Mouse (Mus musculus): ENCODE measurements around the gene Gsdma2. TPM values are rescaled to one million over a fixed set of nuclear protein-coding genes. Genes with fewer than 3 reads are reported as not detected.
"Not testable (repeated sequence)": the region's sequence is repeated elsewhere in the genome, so short reads cannot be mapped to it uniquely, and the experiment has no call there.

Gene Gsdma2
- polyA plus RNA-seq, 1 experiment, result not detected

GRCm38 (mm10) chr11:98644757-98645156, 1.8 kb upstream of the Gsdma2 start:
- H3K4me3 ChIP-seq (replicated peaks; ENCODE audit: control insufficient read depth, low read depth, low read length), result no peak overlapping the region
- H3K4me1 ChIP-seq (ENCODE audit: control insufficient read depth, insufficient read depth, low read length), result no peaks in the 10 kb centered on the region
- 80% methylated on average over 3 of the region's 3 CpGs for WGBS
- no peak for TF ChIP-seq POLR2A (IDR thresholded peaks at IDR 0.05; ENCODE audit: borderline replicate concordance, control insufficient read depth, low read depth, low read length)
- no peak for TF ChIP-seq CTCF (IDR thresholded peaks at IDR 0.05; ENCODE audit: control insufficient read depth, insufficient read depth, low read length)
- no peak overlapping the region for H3K27ac ChIP-seq (ENCODE audit: control insufficient read depth, insufficient read depth, low read depth, low read length, poor library complexity)

DNA sequence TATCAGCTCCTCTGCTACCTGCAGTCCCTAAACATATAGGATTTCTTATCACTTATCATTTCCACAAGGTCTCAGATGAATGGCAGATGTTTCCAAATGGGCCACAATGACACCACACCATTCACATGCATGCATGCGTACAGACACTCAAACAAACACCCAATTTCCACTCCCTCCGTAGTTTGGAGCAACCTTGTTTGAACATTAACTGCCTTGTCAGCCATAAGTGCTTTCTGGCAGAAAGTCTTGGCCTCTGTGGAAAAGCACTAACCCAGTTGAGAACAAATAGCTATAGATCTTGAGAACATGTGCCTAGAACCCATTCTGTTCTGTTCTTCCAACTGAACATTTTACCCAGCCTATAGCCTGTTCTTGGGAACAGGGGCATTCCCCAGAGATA, 613 bp upstream of the Gsdma2 start:
- H3K27ac ChIP-seq (ENCODE audit: control insufficient read depth, insufficient read depth, low read depth, low read length, poor library complexity), result no peak overlapping the region
- H3K4me3 ChIP-seq (replicated peaks; ENCODE audit: control insufficient read depth, low read depth, low read length), result no peak overlapping the region
- no peak for TF ChIP-seq POLR2A (IDR thresholded peaks at IDR 0.05; ENCODE audit: borderline replicate concordance, control insufficient read depth, low read depth, low read length)
- no peak for TF ChIP-seq CTCF (IDR thresholded peaks at IDR 0.05; ENCODE audit: control insufficient read depth, insufficient read depth, low read length)
- WGBS, result 75% methylated on average over 2 of the region's 2 CpGs
- no peaks in the 10 kb centered on the region for H3K4me1 ChIP-seq (ENCODE audit: control insufficient read depth, insufficient read depth, low read length)

GRCm38 (mm10) chr11:98655076-98655475, 8.5 kb downstream of the Gsdma2 start:
- peak; percentile 72 for TF ChIP-seq CTCF (IDR thresholded peaks at IDR 0.05; ENCODE audit: control insufficient read depth, insufficient read depth, low read length)

DNA sequence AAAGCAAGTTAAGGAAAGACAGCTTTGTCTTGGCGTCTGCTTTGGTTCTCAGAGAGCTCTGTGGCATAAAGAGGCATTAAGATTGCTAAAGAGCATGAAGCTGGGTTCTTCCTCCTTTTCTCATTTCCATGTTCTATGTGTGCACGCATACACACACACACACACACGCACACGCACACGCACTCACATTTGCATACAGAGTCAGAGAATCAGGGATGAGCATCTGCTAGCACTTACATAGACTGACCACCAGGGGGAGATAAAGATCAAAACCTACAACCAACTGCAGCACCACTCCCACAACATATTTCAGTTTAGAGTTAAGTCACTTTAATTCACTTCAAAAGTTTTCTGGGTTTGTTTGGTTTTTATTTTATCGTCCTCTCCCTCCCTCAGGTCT, 14.0 kb downstream of the Gsdma2 start:
- TF ChIP-seq POLR2A (IDR thresholded peaks at IDR 0.05; ENCODE audit: borderline replicate concordance, control insufficient read depth, low read depth, low read length) (no peak), CTCF (IDR thresholded peaks at IDR 0.05; ENCODE audit: control insufficient read depth, insufficient read depth, low read length) (peak; percentile 46)
- H3K4me3 ChIP-seq (replicated peaks; ENCODE audit: control insufficient read depth, low read depth, low read length), result no peak overlapping the region
- no peaks in the 10 kb centered on the region; the same call in 1 of the 2 replicates for H3K4me1 ChIP-seq (ENCODE audit: control insufficient read depth, insufficient read depth, low read length)
- under 1% methylated on average over 6 of the region's 6 CpGs for WGBS
- H3K27ac ChIP-seq (ENCODE audit: control insufficient read depth, insufficient read depth, low read depth, low read length, poor library complexity), result no peak overlapping the region

More at GRCm38 (mm10) chr11:98655076-98655475, 8.5 kb downstream of the Gsdma2 start:
- H3K27ac ChIP-seq (ENCODE audit: control insufficient read depth, insufficient read depth, low read depth, low read length, poor library complexity); H3K4me1 ChIP-seq (ENCODE audit: control insufficient read depth, insufficient read depth, low read length); H3K4me3 ChIP-seq (replicated peaks; ENCODE audit: control insufficient read depth, low read depth, low read length): not testable (repeated sequence)
- WGBS, result 7% methylated on average over 7 of the region's 7 CpGs

GRCm38 (mm10) chr11:98664091-98664490, 17.5 kb downstream of the Gsdma2 start, which contains the start of gene Gsdma:
Gene Gsdma (plus strand): TSS chr11:98664351.
- Histone ChIP-seq H3K27ac (ENCODE audit: control insufficient read depth, insufficient read depth, low read depth, low read length, poor library complexity) (no peak within 1 kb of the TSS), H3K4me3 (replicated peaks; ENCODE audit: control insufficient read depth, low read depth, low read length) (no peak within 1 kb of the TSS), H3K4me1 (ENCODE audit: control insufficient read depth, insufficient read depth, low read length) (no peaks in the 10 kb centered on the region; the same call in 1 of the 2 replicates)
- TF ChIP-seq CTCF (IDR thresholded peaks at IDR 0.05; ENCODE audit: control insufficient read depth, insufficient read depth, low read length) (no peak), POLR2A (IDR thresholded peaks at IDR 0.05; ENCODE audit: borderline replicate concordance, control insufficient read depth, low read depth, low read length) (no peak)
- WGBS, result 46% methylated on average over 4 of the region's 4 CpGs

GRCm38 (mm10) chr11:98668984-98669383, 22.4 kb downstream of the Gsdma2 start:
- TF ChIP-seq CTCF (IDR thresholded peaks at IDR 0.05; ENCODE audit: control insufficient read depth, insufficient read depth, low read length) (no peak), POLR2A (IDR thresholded peaks at IDR 0.05; ENCODE audit: borderline replicate concordance, control insufficient read depth, low read depth, low read length) (no peak)

GRCm38 (mm10) chr11:98671284-98671815, 24.8 kb downstream of the Gsdma2 start:
- WGBS, result 47% methylated on average over 3 of the region's 3 CpGs
- Histone ChIP-seq H3K27ac (ENCODE audit: control insufficient read depth, insufficient read depth, low read depth, low read length, poor library complexity) (no peak overlapping the region), H3K4me1 (ENCODE audit: control insufficient read depth, insufficient read depth, low read length) (no peaks in the 10 kb centered on the region), H3K4me3 (replicated peaks; ENCODE audit: control insufficient read depth, low read depth, low read length) (no peak overlapping the region)
- no peak for TF ChIP-seq POLR2A (IDR thresholded peaks at IDR 0.05; ENCODE audit: borderline replicate concordance, control insufficient read depth, low read depth, low read length)
- TF ChIP-seq CTCF (IDR thresholded peaks at IDR 0.05; ENCODE audit: control insufficient read depth, insufficient read depth, low read length), result no peak

More at GRCm38 (mm10) chr11:98668984-98669383, 22.4 kb downstream of the Gsdma2 start:
- Histone ChIP-seq H3K4me1 (ENCODE audit: control insufficient read depth, insufficient read depth, low read length) (no peaks in the 10 kb centered on the region), H3K27ac (ENCODE audit: control insufficient read depth, insufficient read depth, low read depth, low read length, poor library complexity) (no peak overlapping the region), H3K4me3 (replicated peaks; ENCODE audit: control insufficient read depth, low read depth, low read length) (no peak overlapping the region)
- 22% methylated on average over 2 of the region's 2 CpGs for WGBS

DNA sequence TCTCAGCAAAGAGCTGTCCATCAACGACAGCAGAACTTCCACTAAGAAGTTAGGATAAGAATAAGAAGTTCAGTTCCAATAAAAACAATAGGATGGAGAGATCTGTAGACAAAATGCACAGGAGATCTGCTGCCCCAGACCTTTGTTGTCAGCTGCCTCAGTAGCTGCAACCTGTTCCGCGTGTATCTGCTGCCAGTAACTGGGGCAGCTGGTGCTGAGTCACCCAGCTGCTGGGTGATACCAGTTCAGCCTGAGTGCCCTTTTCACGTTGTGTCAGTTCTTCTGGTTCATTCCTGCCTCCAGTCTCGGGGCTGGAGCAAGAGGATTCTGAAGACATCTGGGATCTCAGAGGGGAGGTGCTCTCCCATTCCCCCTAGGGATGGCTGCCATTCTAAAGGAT, 25.3 kb downstream of the Gsdma2 start:
- TF ChIP-seq POLR2A (IDR thresholded peaks at IDR 0.05; ENCODE audit: borderline replicate concordance, control insufficient read depth, low read depth, low read length) (no peak), CTCF (IDR thresholded peaks at IDR 0.05; ENCODE audit: control insufficient read depth, insufficient read depth, low read length) (no peak)
- Histone ChIP-seq H3K27ac (ENCODE audit: control insufficient read depth, insufficient read depth, low read depth, low read length, poor library complexity) (no peak overlapping the region), H3K4me1 (ENCODE audit: control insufficient read depth, insufficient read depth, low read length) (no peaks in the 10 kb centered on the region), H3K4me3 (replicated peaks; ENCODE audit: control insufficient read depth, low read depth, low read length) (no peak overlapping the region)
- WGBS, result 14% methylated on average over 5 of the region's 5 CpGs

GRCm38 (mm10) chr11:98672482-98672881, 25.9 kb downstream of the Gsdma2 start:
- H3K27ac ChIP-seq (ENCODE audit: control insufficient read depth, insufficient read depth, low read depth, low read length, poor library complexity), result no peak overlapping the region
- no peaks in the 10 kb centered on the region for H3K4me1 ChIP-seq (ENCODE audit: control insufficient read depth, insufficient read depth, low read length)
- no peak for TF ChIP-seq CTCF (IDR thresholded peaks at IDR 0.05; ENCODE audit: control insufficient read depth, insufficient read depth, low read length)
- no peak for TF ChIP-seq POLR2A (IDR thresholded peaks at IDR 0.05; ENCODE audit: borderline replicate concordance, control insufficient read depth, low read depth, low read length)
- no peak overlapping the region for H3K4me3 ChIP-seq (replicated peaks; ENCODE audit: control insufficient read depth, low read depth, low read length)
- 40% methylated on average over 5 of the region's 5 CpGs for WGBS

All from bone marrow, adult 2 months (tissue).